Mouse (Mus musculus) limb, embryonic 12.5 days (tissue): ENCODE data around the gene Ckm. TPM values are rescaled to one million over a fixed set of nuclear protein-coding genes. Genes with fewer than 3 reads are reported as not detected.

Experiments used
- ATAC-seq: fragments of 200-750 bp; cut with Nextera tagmentation; 2 replicates; pipeline ENCODE4 v1.8.0; 2017; ENCODE audit warnings: low read depth, moderate TSS enrichment; ENCODE audit not compliant: insufficient number of reproducible peaks, insufficient read depth, low FRiP score, low TSS enrichment
- H3K27ac ChIP-seq: fragments of 300-500 bp; sonication (generic); 2 replicates; pipeline ENCODE4 v1.5.1; 2016; ENCODE audit warnings: mild to moderate bottlenecking, moderate library complexity
- H3K27me3 ChIP-seq: fragments of 300-500 bp; sonication (generic); 2 replicates; pipeline ENCODE4 v1.6.1; 2016; ENCODE audit warnings: mild to moderate bottlenecking, moderate library complexity
- H3K36me3 ChIP-seq: fragments of 300-500 bp; sonication (generic); 2 replicates; pipeline ENCODE4 v1.6.1; 2016; ENCODE audit warnings: mild to moderate bottlenecking, moderate library complexity
- H3K4me1 ChIP-seq: fragments of 300-500 bp; sonication (generic); replicated peaks from 2 replicates; pipeline ENCODE4 v1.6.1; 2016
- H3K4me2 ChIP-seq: fragments of 300-500 bp; sonication (generic); 2 replicates; pipeline ENCODE4 v1.6.1; 2016; ENCODE audit warnings: mild to moderate bottlenecking, moderate library complexity
- H3K4me3 ChIP-seq: fragments of 300-500 bp; sonication (generic); replicated peaks from 2 replicates; pipeline ENCODE4 v1.5.1; 2016; ENCODE audit warnings: mild to moderate bottlenecking
- H3K9ac ChIP-seq: fragments of 300-500 bp; sonication (generic); replicated peaks from 2 replicates; pipeline ENCODE4 v1.6.1; 2016; ENCODE audit warnings: mild to moderate bottlenecking, moderate library complexity
- H3K9me3 ChIP-seq: fragments of 300-500 bp; sonication (generic); 2 replicates; pipeline ENCODE4 v1.6.1; 2016; ENCODE audit warnings: mild to moderate bottlenecking, moderate library complexity
- WGBS: fragments of 180-500 bp; shearing (Covaris S2); methylation state at CpG from one replicate; pipeline ENCODE4 v1.1.7; 2016; 5-methylcytosine and 5-hydroxymethylcytosine counted together
- polyA plus RNA-seq: library from polyadenylated mRNA; unstranded; fragments of >200 nt; fragmentation: Nextera tagmentation; extraction: Ambion mirVana; gene quantifications from 2 replicates; pipeline ENCODE4 v1.2.1, GENCODE M21; 2016

The Ckm gene
- 0.25 and 0.42 TPM in 2 replicates for polyA plus RNA-seq

DNA sequence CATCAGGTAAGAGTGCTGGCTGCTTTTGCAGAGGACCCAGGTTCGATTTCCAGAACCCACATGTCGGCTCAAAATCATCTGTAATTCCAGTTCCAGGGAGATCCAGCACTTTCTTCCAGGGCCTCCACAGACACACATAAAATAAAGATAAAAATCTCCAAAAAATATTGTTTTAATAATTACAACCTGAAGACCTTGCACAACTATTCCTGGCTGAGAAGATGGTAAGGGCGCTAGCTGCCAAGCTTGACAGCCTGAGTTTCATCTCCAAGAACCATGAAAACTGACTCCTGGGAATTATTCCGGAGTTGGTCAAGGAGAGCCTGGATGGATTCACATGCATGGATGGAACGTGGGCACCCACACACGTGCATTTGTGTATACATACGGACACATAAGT is at the start of gene Ckm:
Gene Ckm, plus strand, starts transcription at position 301 of the 400 bp plus-strand sequence.
- Histone ChIP-seq H3K36me3 (no peaks in the 10 kb centered on the region), H3K4me3 (peak within 1 kb of the TSS; percentile 69), H3K9ac (peak within 1 kb of the TSS; percentile 58), H3K9me3 (peaks cover 8% of the 10 kb centered on the region), H3K4me1 (peaks cover 17% of the 10 kb centered on the region), H3K4me2 (peak within 1 kb of the TSS; percentile 98), H3K27ac (no peak within 1 kb of the TSS), H3K27me3 (peaks cover 73% of the 10 kb centered on the region)
- 56% methylated on average over 7 of the region's 7 CpGs for WGBS
- no peak for ATAC-seq

DNA sequence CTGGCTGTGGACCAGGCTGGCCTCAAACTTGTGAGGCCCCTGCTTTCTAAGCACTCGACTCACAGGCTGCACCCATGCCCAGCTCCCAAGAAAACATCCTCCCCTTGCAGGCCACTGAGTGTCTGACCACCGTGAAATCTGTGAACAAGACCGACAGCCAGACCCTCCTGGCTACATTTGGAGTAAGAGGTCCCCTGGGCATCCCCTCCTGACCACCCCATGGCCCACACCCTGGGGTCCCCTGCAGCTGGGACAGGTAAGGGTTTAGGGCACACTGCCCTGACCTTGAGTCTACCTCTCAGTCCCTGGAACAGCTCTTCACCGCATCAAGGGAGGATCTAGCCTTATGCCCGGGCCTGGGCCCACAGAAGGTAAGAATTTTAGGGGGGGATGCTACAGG is 49.6 kb upstream of the Ckm start:
- Histone ChIP-seq H3K27me3 (no peaks in the 10 kb centered on the region), H3K9ac (no peak overlapping the region), H3K4me1 (peaks cover 9% of the 10 kb centered on the region), H3K4me2 (no peak overlapping the region), H3K36me3 (peaks cover 75% of the 10 kb centered on the region), H3K4me3 (no peak overlapping the region), H3K9me3 (no peaks in the 10 kb centered on the region), H3K27ac (no peak overlapping the region)
- ATAC-seq, result no peak
- 93% methylated on average over 5 of the region's 5 CpGs for WGBS

DNA sequence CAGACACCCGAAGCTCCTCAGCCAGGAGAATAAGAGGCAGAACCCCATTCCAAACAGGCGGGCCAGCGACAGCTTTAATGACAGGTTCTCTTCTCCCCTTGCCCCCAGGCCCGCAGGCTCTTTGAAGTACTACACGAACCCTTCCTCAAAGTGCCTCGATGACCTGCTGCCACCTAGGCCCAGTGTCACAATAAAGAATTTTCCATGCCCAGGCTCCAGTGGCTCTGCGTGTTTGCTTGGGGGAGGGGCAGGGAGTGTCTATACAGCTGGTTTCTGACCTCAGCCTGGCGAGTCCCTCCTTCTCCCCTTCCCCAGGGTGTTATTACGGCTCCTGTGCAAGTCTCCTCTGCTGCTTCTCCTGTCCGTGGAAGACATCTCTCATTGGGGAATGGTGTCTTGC is 48.3 kb upstream of the Ckm start:
- Histone ChIP-seq H3K4me1 (peaks cover 10% of the 10 kb centered on the region), H3K27ac (no peak overlapping the region), H3K4me3 (no peak overlapping the region), H3K9ac (no peak overlapping the region), H3K9me3 (no peaks in the 10 kb centered on the region), H3K4me2 (no peak overlapping the region), H3K27me3 (no peaks in the 10 kb centered on the region), H3K36me3 (peaks cover 64% of the 10 kb centered on the region)
- WGBS, result 72% methylated on average over 10 of the region's 10 CpGs
- no peak for ATAC-seq

DNA sequence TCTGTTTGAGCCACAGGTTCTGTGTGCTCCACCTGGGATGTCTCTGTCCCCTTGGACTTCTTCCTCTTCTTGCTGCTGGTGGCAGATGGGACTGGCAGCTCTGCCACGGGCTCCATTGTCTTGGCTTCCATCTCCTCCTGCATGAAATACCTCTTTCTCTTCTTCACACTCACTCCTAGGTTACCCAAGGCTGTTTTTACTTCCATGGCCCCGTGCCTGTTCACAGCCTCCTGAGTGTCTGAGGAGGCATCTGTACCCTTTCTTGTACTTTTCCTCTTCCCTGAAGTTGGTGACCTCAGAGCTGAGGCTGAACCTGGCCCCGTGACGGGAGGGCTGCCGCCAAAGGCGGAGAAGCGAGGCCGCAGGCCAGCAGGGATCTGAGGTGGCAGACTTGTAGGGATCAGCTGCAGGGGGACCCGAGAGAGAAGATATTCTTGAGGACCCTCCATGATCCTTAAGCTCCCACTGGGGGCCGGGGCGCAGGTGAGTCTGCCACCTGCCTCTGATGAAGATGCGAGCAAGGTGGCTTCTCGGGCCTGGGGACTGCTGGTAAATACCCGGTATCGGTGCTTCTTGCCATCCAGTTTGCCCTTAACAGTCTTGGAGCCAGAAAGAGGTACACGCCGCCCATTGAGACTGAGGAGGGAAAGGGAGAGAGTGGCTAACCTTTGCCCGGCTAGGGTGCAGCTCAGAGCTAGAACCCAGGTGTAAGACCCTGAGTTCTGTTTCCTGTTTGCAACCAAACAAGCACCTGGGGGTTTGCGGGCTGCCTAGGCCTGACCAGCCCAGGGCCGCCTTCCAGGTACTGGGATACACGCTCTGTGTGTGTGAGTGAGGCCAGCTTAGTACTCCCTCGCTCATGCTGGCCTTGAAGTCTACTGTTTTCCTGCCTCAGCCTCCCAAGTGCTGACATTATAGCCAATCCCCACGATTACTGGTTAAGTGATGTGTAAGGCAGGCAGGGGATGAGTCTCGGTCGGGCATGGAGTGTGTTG is 46.9 kb upstream of the Ckm start:
- peak overlapping the region; percentile 68 for H3K9ac ChIP-seq
- ATAC-seq, result no peak
- 93% methylated on average over 25 of the region's 25 CpGs for WGBS

DNA sequence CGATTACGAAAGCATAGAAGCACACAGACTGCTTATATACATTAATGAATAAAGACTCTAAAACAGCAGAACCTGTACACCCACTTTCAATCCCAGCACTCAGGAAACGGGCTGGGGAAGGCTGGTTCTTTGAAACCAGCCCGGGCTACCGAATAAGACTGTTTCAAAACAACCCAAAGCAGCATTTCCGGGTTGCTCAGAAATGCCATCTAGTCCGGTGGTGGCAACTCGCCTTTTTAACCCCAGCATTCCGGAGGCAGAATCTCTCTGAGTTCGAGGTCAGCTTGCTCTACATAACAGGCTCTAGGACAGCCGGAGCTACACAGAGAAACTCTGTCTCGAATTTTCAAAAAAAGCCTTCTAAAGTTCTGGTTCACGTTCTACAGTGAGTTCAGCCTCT is 45.9 kb upstream of the Ckm start:
- peaks cover 41% of the 10 kb centered on the region for H3K36me3 ChIP-seq
- H3K4me1 ChIP-seq, result peaks cover 21% of the 10 kb centered on the region
- no peak overlapping the region for H3K27ac ChIP-seq
- H3K9ac ChIP-seq, result peak overlapping the region; percentile 68
- no peak for ATAC-seq
- peaks cover 16% of the 10 kb centered on the region for H3K27me3 ChIP-seq
- WGBS, result 22% methylated on average over 13 of the region's 13 CpGs
- peak overlapping the region; percentile 98 for H3K4me2 ChIP-seq
- peak overlapping the region; percentile 75 for H3K4me3 ChIP-seq
- no peaks in the 10 kb centered on the region for H3K9me3 ChIP-seq

More for the DNA sequence above, 46.9 kb upstream of the Ckm start:
- H3K4me1 ChIP-seq, result peaks cover 21% of the 10 kb centered on the region
- H3K27ac ChIP-seq, result no peak overlapping the region
- H3K4me2 ChIP-seq, result peak overlapping the region; percentile 98
- H3K27me3 ChIP-seq, result peaks cover 12% of the 10 kb centered on the region
- peaks cover 50% of the 10 kb centered on the region for H3K36me3 ChIP-seq
- H3K9me3 ChIP-seq, result no peaks in the 10 kb centered on the region
- H3K4me3 ChIP-seq, result peak overlapping the region; percentile 75

DNA sequence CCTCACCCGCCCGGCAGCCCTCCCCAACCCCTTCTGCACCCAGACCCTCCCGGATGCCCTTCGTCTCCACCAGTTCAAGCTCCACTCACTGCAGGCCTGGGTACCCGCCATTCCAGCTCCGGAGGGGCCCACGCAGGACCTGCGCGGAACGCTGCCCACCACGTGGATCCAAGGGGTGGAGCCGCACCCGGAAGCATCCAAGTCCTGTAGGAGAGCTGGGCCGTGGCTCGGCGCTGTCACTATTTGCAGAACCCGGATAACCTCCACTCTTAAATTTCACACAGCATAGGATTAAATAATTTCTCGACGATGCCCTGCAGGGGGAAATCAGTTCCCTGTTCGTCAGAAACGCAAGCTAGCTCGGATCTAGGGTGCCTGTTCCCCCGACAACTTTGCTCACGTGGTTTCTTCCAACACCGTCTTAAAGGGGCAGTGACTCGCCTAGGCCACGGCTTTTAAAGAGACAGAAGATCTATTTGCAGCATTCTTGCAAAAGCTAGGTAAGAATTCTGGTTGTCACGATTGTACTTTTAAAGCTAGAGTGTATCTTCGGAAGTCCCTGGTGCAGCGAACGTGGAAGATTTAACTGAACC is 45.2 kb upstream of the Ckm start, which contains the start of the genes Cd3eap and Ppp1r13l:
Gene Cd3eap, minus strand, starts transcription at position 185 of the 593 bp plus-strand sequence.
Gene Ppp1r13l, plus strand, starts transcription at position 451 of the 593 bp plus-strand sequence.
- Histone ChIP-seq H3K4me3 (peak within 1 kb of the TSS; percentile 75), H3K27ac (peak within 1 kb of the TSS; percentile 50; the same call in 1 of the 2 replicates), H3K27me3 (peaks cover 16% of the 10 kb centered on the region), H3K9me3 (no peaks in the 10 kb centered on the region), H3K9ac (peak within 1 kb of the TSS; percentile 68), H3K4me1 (peaks cover 21% of the 10 kb centered on the region), H3K4me2 (peak within 1 kb of the TSS; percentile 98), H3K36me3 (peaks cover 34% of the 10 kb centered on the region)
- ATAC-seq, result peak; percentile 21
- WGBS, result under 1% methylated on average over 31 of the region's 31 CpGs

DNA sequence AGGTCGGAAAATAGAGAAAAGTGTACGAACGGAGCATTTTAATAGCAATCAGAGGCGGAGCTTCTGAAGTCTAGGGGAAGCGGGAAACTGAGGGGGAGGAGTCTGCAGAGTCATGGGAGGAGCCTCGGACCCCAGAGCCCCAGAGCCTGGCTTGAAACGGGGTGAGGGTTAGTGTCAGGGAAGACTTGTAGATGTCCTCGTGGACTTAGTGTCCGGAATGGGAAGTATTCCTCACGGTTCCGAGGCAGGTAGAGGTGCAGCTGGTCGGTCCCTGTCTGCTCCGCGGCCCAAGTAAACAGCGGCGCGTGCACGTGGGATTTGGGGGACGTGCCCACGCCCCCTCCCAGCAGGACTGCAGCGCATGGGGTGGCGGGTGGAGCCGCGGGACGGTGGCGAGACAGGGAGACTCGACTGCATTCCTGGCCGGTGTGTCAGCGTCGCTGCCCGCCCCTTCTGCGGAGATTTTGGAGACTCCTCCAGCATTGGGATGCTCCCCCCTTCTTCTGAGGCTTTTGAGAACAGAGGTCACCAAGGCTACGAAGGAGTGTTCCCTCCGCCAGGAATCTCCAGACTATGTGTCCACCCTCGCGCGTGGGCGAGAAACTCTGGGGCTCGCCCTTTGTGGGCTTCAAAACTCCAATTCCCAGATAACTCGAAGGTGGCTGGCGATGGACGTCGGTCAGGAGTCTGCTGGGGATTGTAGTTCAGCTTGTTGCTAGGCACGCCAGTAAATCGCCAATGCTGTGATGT is 44.5 kb upstream of the Ckm start:
- peak; percentile 65 for ATAC-seq
- Histone ChIP-seq H3K4me3 (peak overlapping the region; percentile 75), H3K27me3 (peaks cover 16% of the 10 kb centered on the region), H3K27ac (peak overlapping the region; percentile 50; the same call in 1 of the 2 replicates), H3K4me1 (peaks cover 21% of the 10 kb centered on the region), H3K9ac (peak overlapping the region; percentile 68), H3K36me3 (peaks cover 28% of the 10 kb centered on the region), H3K9me3 (no peaks in the 10 kb centered on the region), H3K4me2 (peak overlapping the region; percentile 98)
- WGBS, result under 1% methylated on average over 45 of the region's 45 CpGs

DNA sequence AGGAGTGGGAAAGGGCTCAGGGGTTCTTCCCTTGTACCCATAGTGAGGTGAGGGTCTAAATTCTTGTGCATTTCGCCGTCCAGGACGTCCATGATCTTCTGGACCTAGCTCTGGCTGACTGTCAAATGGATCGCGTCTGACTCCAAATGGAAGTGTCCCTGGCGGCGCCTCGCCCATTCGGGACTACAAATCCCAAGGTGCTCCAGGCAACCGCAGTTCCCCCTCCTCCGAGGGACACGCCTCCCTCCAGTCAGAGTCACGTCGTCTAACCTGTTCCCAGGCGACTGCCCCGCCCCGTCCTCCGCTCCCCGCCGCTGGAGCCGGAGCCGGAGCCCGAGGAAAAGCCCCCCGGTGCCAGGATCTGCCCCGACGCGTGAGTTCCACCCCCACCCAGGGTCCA is 43.6 kb upstream of the Ckm start:
- Histone ChIP-seq H3K4me3 (peak overlapping the region; percentile 75), H3K9ac (peak overlapping the region; percentile 54), H3K4me2 (peak overlapping the region; percentile 98), H3K9me3 (no peaks in the 10 kb centered on the region), H3K27ac (no peak overlapping the region), H3K36me3 (peaks cover 21% of the 10 kb centered on the region), H3K27me3 (peaks cover 16% of the 10 kb centered on the region), H3K4me1 (peaks cover 21% of the 10 kb centered on the region)
- under 1% methylated on average over 27 of the region's 27 CpGs for WGBS
- peak; percentile 26; the same call in 1 of the 2 replicates for ATAC-seq

DNA sequence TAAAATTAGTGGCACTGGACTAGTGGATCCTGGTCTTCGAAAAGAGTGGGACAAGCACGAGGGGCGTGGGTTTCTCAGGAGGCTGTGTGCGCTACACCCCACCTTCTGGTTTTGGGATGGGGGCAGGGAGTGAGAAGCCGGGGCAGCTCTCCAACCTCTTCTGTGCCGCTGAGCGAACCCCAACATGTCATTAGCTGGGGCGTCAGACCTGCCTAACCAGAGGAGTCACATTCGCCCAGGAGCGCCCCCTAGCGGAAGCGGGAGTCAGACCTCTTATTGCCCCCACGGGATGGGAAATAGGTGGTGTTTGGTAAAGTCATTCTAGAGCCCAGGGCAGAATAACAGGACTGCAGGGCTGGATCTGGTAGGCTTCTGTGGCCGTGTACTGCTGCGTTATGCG is 42.9 kb upstream of the Ckm start:
- Histone ChIP-seq H3K27ac (no peak overlapping the region), H3K9me3 (no peaks in the 10 kb centered on the region), H3K4me1 (peaks cover 21% of the 10 kb centered on the region), H3K4me3 (peak overlapping the region; percentile 75), H3K36me3 (peaks cover 14% of the 10 kb centered on the region), H3K27me3 (peaks cover 16% of the 10 kb centered on the region), H3K4me2 (peak overlapping the region; percentile 98), H3K9ac (no peak overlapping the region)
- 8% methylated on average over 16 of the region's 16 CpGs for WGBS
- ATAC-seq, result no peak

DNA sequence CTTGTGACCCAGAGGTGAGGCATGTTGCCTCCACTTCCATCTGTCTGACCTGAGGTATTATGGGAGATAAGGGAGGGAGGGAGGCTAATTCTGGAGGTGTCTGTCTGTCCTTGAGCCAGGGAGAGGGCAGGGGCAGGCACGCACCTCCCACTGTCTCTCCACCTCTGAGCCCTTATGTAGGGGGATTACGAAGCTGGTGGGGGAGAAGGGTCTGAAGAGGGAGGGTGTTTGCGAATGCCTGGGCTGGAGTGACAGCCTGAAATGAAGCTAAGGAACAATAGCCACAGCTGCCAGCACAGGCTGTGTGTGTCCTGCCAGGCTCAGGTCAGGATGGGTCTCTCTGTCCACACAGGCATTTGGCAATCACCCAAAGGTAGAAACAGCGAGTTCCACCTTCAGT is 42.3 kb upstream of the Ckm start:
- Histone ChIP-seq H3K4me2 (peak overlapping the region; percentile 98), H3K4me1 (peaks cover 21% of the 10 kb centered on the region), H3K27me3 (peaks cover 16% of the 10 kb centered on the region), H3K9me3 (no peaks in the 10 kb centered on the region), H3K27ac (peak overlapping the region; percentile 35; the same call in 1 of the 2 replicates), H3K36me3 (peaks cover 9% of the 10 kb centered on the region), H3K9ac (no peak overlapping the region), H3K4me3 (peak overlapping the region; percentile 75; the same call in 1 of the 2 replicates)
- WGBS, result 58% methylated on average over 4 of the region's 4 CpGs
- no peak for ATAC-seq
